Mouse (Mus musculus) brown adipose tissue, adult 24 weeks (tissue): Measurements from ENCODE around the gene 2300009A05Rik. TPM values are rescaled to one million over a fixed set of nuclear protein-coding genes. Genes with fewer than 3 reads are reported as not detected.

Source experiments
- H3K27ac ChIP-seq: fragments of 200-500 bp; replicated peaks from 2 replicates; pipeline ENCODE4 v1.5.1; 2012; ENCODE audit warnings: low read depth, mild to moderate bottlenecking, low read length
- H3K4me1 ChIP-seq: fragments of 200-500 bp; 2 replicates; pipeline ENCODE4 v1.6.1; 2012; ENCODE audit warnings: low read length, mixed read lengths; ENCODE audit not compliant: control insufficient read depth, insufficient read depth, insufficient read length
- H3K4me3 ChIP-seq: fragments of 200-500 bp; 2 replicates; pipeline ENCODE4 v1.5.1; 2012; ENCODE audit warnings: low read depth, mild to moderate bottlenecking, low read length, moderate library complexity; ENCODE audit not compliant: insufficient read depth
- polyA plus RNA-seq: library from polyadenylated mRNA; stranded (reverse); fragments of >200 nt; gene quantifications from 2 replicates; pipeline ENCODE4 v1.2.4, GENCODE M21; 2012; ENCODE audit not compliant: missing spikeins, insufficient read depth, insufficient read length

The 2300009A05Rik gene
- 79.9 and 109 TPM in 2 replicates for polyA plus RNA-seq

DNA sequence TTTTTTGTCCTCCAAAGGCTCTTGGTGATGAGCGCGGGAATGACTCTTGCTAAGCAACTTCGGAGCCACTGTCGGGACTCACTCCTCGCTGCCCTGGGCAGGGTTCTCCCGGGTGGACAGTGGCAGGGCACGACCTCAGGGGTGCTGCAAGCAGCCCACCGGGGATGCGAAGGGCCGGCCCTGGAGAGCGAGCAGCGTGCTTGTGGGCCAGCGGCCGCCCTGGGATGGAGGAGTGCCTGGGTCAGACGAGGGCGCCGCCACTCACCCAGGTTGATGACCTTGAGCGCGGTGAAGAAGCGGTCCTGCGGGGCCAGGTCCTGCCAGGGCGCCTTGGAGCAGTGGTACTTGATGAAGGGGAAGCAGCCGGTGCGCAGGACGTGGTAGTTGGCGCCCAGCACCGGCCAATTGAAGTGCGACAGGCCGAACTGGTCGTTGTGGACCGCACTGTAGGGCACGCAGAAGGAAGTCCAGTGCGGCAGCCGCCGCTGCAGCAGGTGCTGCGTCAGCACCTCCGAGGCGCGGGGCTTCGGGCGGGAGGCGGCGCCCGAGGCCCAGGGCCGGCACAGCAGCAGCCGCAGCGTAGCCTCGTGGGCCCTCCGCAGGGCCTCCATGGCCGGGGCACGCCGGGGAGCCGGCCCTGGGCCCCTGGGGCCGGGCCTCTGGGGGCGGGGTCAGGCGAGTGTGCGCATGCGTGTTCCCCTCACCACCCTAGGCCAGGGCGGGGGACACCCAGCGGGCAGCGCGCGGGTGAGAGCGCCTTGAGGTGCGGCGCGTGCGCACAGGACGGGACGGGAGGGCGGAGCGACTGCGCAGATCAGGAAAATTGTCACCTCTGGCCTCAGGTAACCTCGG is at the start of gene 2300009A05Rik:
2300009A05Rik (minus strand) TSS at position 636 of the 852 bp plus-strand sequence.
- Histone ChIP-seq H3K27ac (peak within 1 kb of the TSS; percentile 73), H3K4me3 (peak within 1 kb of the TSS; percentile 66), H3K4me1 (peaks cover 3% of the 10 kb centered on the region; the same call in 1 of the 2 replicates)

DNA sequence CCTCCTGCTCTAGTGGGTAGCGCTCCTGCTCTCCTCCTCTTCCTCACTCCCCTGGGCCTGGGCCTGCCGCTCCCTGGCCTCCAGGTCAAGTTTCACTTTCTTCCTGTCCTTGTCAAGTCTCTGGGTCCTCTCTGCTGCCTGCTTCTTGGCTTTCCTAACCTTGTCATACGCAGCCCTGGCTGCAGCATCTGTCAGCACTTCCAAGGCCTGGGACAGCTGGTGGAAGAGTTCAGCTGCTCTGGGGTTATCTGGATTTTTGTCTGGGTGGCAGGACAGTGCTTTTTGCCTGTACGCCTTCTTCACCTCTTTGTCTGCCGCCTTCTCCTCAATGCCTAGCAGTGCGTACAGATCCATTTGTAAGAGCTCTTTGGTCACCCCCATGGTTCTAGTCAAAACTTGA is 44.6 kb upstream of the 2300009A05Rik start:
- Histone ChIP-seq H3K4me1 (no peaks in the 10 kb centered on the region), H3K27ac (no peak overlapping the region), H3K4me3 (no peak overlapping the region)

DNA sequence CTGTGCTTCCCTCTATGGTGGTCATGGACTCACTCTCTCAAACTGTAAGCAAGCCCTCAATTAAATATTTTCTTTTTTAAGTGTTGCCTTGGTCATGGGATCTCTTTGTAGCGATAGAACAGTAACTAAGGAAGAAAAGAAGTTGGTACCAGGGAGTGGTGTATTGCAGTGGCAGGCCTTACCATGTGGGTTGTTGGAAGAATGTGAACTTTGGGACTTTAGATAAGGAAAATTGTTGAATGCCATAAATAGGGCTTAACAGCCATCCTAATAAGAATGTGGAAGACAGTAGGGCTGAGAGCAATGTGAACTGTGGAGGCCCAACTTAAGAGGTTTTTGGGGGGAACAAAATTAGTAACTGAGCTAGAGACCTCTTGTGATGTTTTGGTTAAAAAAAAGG is 31.6 kb upstream of the 2300009A05Rik start:
- Histone ChIP-seq H3K4me1 (no peaks in the 10 kb centered on the region), H3K4me3 (no peak overlapping the region), H3K27ac (no peak overlapping the region)

DNA sequence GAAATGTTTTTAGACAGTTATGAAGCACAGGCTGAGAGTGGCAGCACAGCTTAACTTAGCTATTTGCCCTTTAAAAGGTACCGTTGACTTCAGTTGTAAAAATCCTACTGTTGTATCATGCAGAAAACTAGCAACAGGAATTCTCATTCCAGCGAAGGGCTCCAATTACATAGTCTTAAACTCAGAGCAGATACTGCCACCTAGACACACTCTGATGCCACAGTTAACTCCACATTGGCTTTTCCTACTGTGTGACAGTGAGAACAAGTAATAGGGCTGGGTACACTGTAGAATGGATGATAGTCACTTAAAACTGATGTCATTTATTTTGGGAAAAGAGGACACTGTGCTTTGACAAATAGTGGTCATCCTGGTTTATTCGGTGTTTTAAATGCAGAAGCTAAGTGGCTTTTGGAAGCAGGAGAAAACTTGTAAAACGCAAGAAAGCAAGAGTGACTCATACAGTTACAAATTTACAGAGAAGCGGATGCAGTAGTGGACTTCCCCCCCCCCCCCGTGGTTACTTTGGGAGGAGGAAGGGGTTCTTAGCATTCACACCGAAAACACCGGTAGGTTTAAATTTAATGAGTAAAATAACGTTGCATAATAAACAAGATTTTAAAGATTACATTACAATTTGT is 22.2 kb upstream of the 2300009A05Rik start:
- Histone ChIP-seq H3K4me1 (no peaks in the 10 kb centered on the region), H3K27ac (no peak overlapping the region), H3K4me3 (no peak overlapping the region)

DNA sequence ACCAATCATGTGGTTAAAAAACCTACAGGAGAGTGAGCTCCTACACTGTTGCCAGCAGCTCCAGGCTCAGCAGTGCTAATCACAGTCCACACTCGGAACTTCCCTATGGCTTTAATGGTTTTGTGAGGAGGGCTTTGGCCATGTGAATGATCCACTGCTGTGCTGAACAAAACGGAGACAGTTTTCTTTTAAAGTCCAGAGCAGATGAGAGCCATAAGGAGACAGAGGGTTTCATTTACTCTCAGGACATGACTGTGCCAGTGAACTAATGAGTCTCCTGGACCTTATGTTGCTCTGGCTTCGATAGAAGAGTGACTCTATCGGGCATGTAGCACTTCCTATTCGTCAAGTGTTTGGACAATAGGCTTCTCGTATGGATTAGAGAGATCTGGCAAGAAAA is 21.4 kb upstream of the 2300009A05Rik start:
- no peak overlapping the region for H3K27ac ChIP-seq
- H3K4me3 ChIP-seq = no peak overlapping the region
- no peaks in the 10 kb centered on the region for H3K4me1 ChIP-seq

DNA sequence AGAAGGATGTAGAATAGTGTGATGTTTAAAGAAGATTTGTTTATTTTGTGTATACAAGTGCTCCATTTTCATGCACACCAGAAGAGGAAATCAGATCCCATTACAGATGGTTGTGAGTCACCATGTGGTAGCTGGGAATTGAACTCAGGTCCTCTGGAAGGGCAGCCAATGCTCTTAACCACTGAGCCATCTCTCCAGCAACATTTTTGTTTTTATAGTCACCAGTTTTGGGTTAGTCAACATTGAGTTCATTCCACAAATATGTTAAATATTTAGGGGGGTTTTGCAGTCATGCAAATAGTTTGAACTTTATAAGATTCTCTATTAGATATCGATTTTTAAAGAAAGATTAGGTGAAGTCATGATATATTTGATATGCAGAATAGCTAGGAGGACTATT is 1.1 kb upstream of the 2300009A05Rik start:
- Histone ChIP-seq H3K4me1 (peaks cover 3% of the 10 kb centered on the region; the same call in 1 of the 2 replicates), H3K27ac (no peak overlapping the region)

DNA sequence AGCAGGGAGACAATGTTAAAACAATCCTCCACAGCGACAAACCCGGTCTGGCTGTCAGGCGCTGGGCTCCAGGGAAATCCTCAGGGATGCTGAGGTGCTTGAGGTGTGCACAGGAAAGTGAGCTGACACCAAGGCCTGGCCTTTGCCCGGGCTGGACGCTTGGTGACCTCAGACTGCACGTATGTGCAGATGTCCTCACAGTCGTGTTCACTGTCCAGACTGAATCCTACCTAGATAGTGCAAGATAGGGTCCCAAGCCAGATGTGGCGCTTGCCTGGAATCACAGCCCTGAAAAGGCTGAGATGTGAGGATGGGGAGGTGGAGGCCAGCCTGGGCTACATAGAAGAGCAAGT is 393 bp upstream of the 2300009A05Rik start:
- H3K27ac ChIP-seq = peak overlapping the region; percentile 73
- H3K4me1 ChIP-seq = peaks cover 3% of the 10 kb centered on the region; the same call in 1 of the 2 replicates
- H3K4me3 ChIP-seq = peak overlapping the region; percentile 66

More for the DNA sequence above, 1.1 kb upstream of the 2300009A05Rik start:
- no peak overlapping the region for H3K4me3 ChIP-seq

DNA sequence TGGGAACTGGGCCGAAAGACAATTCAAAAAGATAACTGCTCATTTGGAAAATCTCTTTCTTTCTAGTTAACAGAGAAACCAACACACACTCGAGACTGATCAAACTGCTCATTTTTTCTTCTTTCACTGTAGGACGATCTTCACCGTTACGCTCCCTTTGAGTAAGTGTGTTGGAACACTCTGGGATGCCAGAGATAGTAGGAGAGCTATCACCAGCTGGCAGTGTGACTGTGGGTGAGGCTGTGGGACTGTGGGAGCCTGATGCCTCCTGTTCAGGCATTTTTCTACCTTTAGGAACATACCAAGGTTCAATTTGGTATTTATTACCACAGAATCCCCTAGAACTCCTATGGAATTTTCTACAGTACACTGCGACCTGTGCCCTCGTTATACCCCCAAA is 3.4 kb downstream of the 2300009A05Rik start:
- Histone ChIP-seq H3K4me3 (no peak overlapping the region), H3K27ac (no peak overlapping the region), H3K4me1 (peaks cover 3% of the 10 kb centered on the region; the same call in 1 of the 2 replicates)

DNA sequence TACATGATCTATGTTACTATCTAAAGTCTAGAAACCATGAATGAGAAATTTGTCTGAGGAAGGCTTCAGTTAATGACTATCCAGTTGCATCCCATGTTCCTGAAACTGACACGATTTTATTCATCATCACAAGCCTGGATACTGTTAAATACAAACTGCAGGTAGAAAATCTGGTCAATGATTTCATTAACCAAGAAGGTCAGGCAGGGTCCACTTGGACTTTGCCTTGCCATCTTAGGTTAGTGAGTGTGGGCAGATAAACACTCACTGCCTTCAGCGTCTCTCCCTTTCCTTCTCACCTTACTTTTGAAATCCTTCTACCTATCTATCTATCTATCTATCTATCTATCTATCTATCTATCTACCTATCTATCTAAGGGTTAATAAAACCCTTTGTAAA is 7.7 kb downstream of the 2300009A05Rik start:
- Histone ChIP-seq H3K4me1 (no peaks in the 10 kb centered on the region), H3K27ac (no peak overlapping the region), H3K4me3 (no peak overlapping the region)

DNA sequence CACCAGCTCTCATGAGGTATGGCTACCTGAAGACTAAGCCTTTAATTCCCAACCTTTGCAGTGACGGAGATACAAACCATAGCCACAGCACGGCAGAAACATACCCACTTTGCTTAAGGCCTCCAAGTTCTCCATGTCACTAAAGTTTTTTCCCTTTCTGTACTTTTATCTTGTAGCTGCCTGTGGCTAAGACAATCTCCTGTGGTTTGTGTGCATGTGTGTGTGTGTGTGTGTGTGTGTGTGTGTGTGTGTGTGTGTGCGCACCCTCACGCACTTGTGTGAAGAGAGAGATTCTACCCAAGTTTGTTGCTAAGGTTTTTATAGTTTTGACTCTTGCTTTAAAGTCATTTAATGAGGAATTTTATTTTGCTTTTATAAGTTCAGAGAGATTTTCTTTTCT is 16.3 kb downstream of the 2300009A05Rik start:
- H3K4me3 ChIP-seq = no peak overlapping the region
- no peak overlapping the region for H3K27ac ChIP-seq
- H3K4me1 ChIP-seq = no peaks in the 10 kb centered on the region

DNA sequence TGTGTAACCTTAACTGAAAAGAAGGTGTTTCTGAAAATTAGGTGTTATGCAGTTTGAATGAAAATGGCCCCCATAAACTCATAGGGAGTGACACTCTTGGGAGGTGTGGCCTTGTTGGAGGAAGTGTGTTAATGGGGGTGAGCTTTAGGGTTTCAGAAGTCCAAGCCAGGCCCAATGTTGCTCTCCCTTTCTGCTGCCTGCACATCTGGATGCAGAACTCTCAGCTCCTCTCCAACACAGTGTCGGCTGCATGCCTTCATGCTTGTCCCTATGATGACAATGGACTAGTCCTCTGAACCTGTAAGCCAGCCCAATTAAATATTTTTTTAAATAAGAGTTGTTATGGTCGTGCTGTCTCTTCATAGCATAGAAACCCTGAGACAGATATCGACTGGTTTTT is 18.7 kb downstream of the 2300009A05Rik start:
- Histone ChIP-seq H3K4me3 (no peak overlapping the region), H3K27ac (no peak overlapping the region), H3K4me1 (peaks cover 6% of the 10 kb centered on the region)

DNA sequence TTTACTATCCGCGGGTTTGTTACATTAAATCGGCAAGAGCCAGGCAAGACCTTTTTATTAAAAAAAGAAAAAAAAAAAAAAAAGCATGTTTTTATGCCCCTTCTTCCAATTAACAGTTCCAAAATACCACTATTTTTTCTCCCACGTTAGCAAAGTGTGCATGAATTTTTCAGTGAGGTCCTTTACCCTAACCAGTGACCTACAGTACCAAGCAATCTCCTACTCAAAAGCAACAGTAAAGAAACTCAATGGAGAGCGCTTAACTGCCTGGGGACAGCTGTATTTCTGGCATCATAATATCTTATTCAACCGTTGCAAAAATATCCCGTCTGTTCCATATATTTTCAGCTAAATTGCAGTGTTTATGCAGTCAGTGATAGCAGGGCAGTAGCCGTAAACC is 20.9 kb downstream of the 2300009A05Rik start:
- Histone ChIP-seq H3K4me3 (peak overlapping the region; percentile 79), H3K27ac (peak overlapping the region; percentile 76), H3K4me1 (peaks cover 8% of the 10 kb centered on the region)

DNA sequence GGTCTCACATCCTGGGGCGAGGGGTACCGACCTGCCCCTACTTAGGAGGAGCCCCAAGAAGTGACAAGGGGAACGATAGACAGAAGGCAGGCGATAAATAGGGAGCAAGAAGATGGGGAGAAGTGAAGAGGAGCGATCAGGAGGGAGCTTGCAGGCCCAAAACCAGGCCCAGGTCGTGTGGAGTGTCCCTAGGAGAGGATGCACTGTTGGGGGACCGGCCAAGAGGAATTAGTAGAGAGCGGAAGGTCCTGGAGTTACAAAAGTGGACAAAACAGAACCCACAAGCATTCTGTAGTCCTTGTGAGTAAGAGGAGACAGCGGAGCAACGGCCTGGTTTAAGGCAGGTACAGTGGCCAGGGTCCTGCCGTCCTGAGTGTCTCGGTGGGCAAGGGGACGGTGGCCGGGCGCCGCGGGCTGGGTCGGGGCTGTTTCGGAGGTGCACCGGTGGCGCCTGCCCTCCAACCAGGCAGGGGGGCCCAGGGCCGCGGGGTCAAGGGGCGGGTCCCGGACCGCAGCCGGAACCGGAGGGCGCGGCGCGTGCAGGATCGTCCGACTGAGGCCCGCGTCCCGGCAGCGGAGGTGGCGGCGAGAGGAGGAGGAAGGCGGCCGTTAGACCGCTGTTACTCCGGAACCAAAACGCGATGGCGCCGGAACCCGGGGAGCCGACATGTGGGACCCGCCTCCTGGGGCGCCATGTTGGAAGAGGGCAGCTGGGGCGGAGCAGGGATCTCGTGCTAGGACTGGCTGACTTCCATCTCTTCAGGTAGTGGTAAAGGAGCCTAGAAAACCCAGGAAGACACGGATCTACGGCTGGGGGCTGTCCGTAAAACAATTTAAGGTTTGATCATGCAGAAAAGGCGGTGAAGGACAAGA is 21.5 kb downstream of the 2300009A05Rik start, which contains the start of gene Map2k5:
Map2k5 (minus strand) TSS at position 633 of the 873 bp plus-strand sequence.
- H3K4me1 ChIP-seq = peaks cover 8% of the 10 kb centered on the region
- H3K4me3 ChIP-seq = peak within 1 kb of the TSS; percentile 79

DNA sequence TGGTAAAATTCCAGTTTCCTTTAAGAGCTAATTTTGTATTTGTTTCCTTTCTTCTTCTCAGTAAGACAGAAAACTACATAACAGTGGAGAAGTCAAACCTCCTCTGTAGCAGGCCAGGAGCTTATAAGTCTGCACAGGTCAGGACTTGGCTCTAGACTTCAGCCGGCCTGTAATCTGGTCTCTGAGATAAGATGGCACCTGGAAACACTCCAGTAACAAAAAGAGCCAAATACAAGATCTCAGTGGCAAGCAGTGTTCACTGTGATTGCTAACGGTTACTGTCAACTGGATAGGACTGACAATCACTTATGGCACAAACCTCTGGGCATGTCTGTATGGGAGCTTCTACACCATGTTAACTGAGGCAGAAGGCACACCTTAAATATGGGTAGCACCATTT is 25.7 kb downstream of the 2300009A05Rik start:
- H3K4me3 ChIP-seq = no peak overlapping the region
- no peak overlapping the region for H3K27ac ChIP-seq
- peaks cover 10% of the 10 kb centered on the region for H3K4me1 ChIP-seq

More for the DNA sequence above, 21.5 kb downstream of the 2300009A05Rik start, which contains the start of gene Map2k5:
- peak within 1 kb of the TSS; percentile 77 for H3K27ac ChIP-seq

DNA sequence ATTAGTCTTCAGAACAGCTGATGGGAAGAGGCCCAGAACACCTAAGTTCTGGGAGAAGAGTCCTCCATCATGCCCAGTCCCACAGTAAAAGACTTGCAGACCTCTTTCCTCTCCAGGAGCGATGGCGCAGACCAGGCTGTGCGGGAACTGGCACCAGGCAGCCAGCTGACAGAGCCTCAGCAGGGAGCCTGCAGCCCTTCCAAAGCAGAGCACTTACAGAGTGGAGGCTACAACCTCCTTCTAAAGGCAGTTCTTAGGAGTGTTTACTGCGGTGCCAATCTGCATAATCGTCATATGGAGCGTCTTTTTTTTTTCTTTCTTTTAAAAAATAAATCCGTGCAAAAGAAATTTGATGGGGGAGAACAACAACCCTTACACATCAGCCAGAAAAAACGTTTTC is 26.5 kb downstream of the 2300009A05Rik start:
- Histone ChIP-seq H3K4me1 (peaks cover 10% of the 10 kb centered on the region), H3K27ac (no peak overlapping the region), H3K4me3 (no peak overlapping the region)
